Mouse (Mus musculus): ENCODE measurements at regions not wholly inside any gene's neighbourhood (a gene's known extent, or its start where the extent isn't known, plus 50 kb on each side); places are given as distances from the start of the nearest gene placed in this dataset.
"Not testable (repeated sequence)": the region's sequence is repeated elsewhere in the genome, so short reads cannot be mapped to it uniquely, and the experiment has no call there.

- H3K27me3 ChIP-seq (ENCODE audit: control insufficient read depth, insufficient read depth, low read length) = no peaks in the 10 kb centered on the region
- H3K36me3 ChIP-seq (ENCODE audit: control insufficient read depth, insufficient read depth, low read length) = no peaks in the 10 kb centered on the region
- TF ChIP-seq POLR2A (IDR thresholded peaks at IDR 0.05; ENCODE audit: low read depth, low read length) (no peak), CTCF (IDR thresholded peaks at IDR 0.05; ENCODE audit: extremely low read depth, insufficient read depth, insufficient read length, insufficient replicate concordance) (no peak)
- no peaks in the 10 kb centered on the region for H3K4me1 ChIP-seq (ENCODE audit: control insufficient read depth, insufficient read depth, insufficient read length)
- no peak for DNase-seq (ENCODE audit: low read depth in 1 of 2, low spot score in 2 of 2)
- no peak overlapping the region for H3K27ac ChIP-seq (ENCODE audit: insufficient read depth, low read length)
- 58% methylated on average over 7 of the region's 7 CpGs for WGBS
- H3K4me3 ChIP-seq (ENCODE audit: extremely low read depth, insufficient read depth, insufficient read length) = no peak overlapping the region
These were observed 108.3 kb upstream of the Syt13 start for GRCm38 (mm10) chr2:92806481-92807195.

DNA sequence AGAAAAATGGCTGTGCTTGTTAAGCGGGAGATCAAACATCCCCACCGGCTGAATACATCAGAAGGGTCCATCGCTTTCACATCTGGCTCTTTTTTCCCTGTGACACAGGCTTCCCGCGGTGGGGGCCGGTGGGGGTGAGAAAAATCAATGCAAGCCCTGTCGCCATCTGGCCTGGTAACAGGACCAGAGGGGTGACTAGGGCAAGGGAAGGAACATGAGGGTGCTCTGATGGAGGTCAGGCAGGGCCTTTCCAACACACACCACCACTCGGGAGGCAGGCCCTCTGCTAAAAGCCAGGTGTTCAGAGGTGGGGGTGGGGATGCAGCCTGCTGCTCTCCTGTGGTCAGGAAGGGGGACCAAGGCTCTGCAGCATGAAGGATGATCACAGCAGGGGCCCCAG, 107.5 kb upstream of the Syt13 start:
- TF ChIP-seq CTCF (IDR thresholded peaks at IDR 0.05; ENCODE audit: extremely low read depth, insufficient read depth, insufficient read length, insufficient replicate concordance) = no peak
- DNase-seq (ENCODE audit: low read depth in 1 of 2, low spot score in 2 of 2) = no peak
- WGBS = 37% methylated on average over 8 of the region's 8 CpGs

GRCm38 (mm10) chr2:92808121-92808520, 106.8 kb upstream of the Syt13 start:
- 81% methylated on average over 4 of the region's 4 CpGs for WGBS
- no peak for TF ChIP-seq POLR2A (IDR thresholded peaks at IDR 0.05; ENCODE audit: low read depth, low read length)
- TF ChIP-seq CTCF (IDR thresholded peaks at IDR 0.05; ENCODE audit: extremely low read depth, insufficient read depth, insufficient read length, insufficient replicate concordance) = no peak

More for the DNA sequence above, 107.5 kb upstream of the Syt13 start:
- no peak overlapping the region for H3K27ac ChIP-seq (ENCODE audit: insufficient read depth, low read length)
- no peaks in the 10 kb centered on the region for H3K4me1 ChIP-seq (ENCODE audit: control insufficient read depth, insufficient read depth, insufficient read length)
- no peaks in the 10 kb centered on the region for H3K27me3 ChIP-seq (ENCODE audit: control insufficient read depth, insufficient read depth, low read length)
- no peaks in the 10 kb centered on the region for H3K36me3 ChIP-seq (ENCODE audit: control insufficient read depth, insufficient read depth, low read length)
- H3K4me3 ChIP-seq (ENCODE audit: extremely low read depth, insufficient read depth, insufficient read length) = no peak overlapping the region

DNA sequence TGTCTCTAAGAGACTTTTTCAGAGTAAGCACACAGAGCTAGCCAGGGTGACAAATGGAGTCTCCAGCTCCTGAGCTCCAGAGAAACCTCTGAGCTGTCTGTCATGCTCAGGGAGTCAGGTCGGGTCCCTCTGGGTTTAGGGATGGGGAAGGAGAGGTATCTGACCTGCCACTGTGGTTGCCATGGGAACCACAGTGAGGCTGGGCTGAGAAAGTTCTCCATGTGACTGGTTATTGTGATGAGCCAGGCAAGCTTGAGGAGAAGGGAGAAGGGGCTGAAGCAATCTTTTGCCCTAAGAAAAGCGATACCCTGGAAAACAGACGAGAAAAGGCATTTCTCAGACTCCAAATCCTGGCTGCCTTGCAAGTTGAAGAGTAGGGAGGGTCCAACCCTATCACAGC, 105.7 kb upstream of the Syt13 start:
- 56% methylated on average over 3 of the region's 3 CpGs for WGBS
- H3K27me3 ChIP-seq (ENCODE audit: control insufficient read depth, insufficient read depth, low read length) = no peaks in the 10 kb centered on the region

More at GRCm38 (mm10) chr2:92808121-92808520, 106.8 kb upstream of the Syt13 start:
- Histone ChIP-seq H3K4me1 (ENCODE audit: control insufficient read depth, insufficient read depth, insufficient read length) (no peaks in the 10 kb centered on the region), H3K36me3 (ENCODE audit: control insufficient read depth, insufficient read depth, low read length) (no peaks in the 10 kb centered on the region), H3K4me3 (ENCODE audit: extremely low read depth, insufficient read depth, insufficient read length) (no peak overlapping the region), H3K27me3 (ENCODE audit: control insufficient read depth, insufficient read depth, low read length) (no peaks in the 10 kb centered on the region), H3K27ac (ENCODE audit: insufficient read depth, low read length) (no peak overlapping the region)
- no peak for DNase-seq (ENCODE audit: low read depth in 1 of 2, low spot score in 2 of 2)

GRCm38 (mm10) chr2:92809681-92810323, 105.1 kb upstream of the Syt13 start:
- Histone ChIP-seq H3K36me3 (ENCODE audit: control insufficient read depth, insufficient read depth, low read length) (no peaks in the 10 kb centered on the region), H3K27me3 (ENCODE audit: control insufficient read depth, insufficient read depth, low read length) (no peaks in the 10 kb centered on the region), H3K27ac (ENCODE audit: insufficient read depth, low read length) (no peak overlapping the region), H3K4me3 (ENCODE audit: extremely low read depth, insufficient read depth, insufficient read length) (no peak overlapping the region), H3K4me1 (ENCODE audit: control insufficient read depth, insufficient read depth, insufficient read length) (no peaks in the 10 kb centered on the region)
- TF ChIP-seq POLR2A (IDR thresholded peaks at IDR 0.05; ENCODE audit: low read depth, low read length) (no peak), CTCF (IDR thresholded peaks at IDR 0.05; ENCODE audit: extremely low read depth, insufficient read depth, insufficient read length, insufficient replicate concordance) (no peak)
- no peak for DNase-seq (ENCODE audit: low read depth in 1 of 2, low spot score in 2 of 2)
- 30% methylated on average over 4 of the region's 4 CpGs for WGBS

More for the DNA sequence above, 105.7 kb upstream of the Syt13 start:
- Histone ChIP-seq H3K27ac (ENCODE audit: insufficient read depth, low read length) (no peak overlapping the region), H3K4me1 (ENCODE audit: control insufficient read depth, insufficient read depth, insufficient read length) (no peaks in the 10 kb centered on the region), H3K36me3 (ENCODE audit: control insufficient read depth, insufficient read depth, low read length) (no peaks in the 10 kb centered on the region), H3K4me3 (ENCODE audit: extremely low read depth, insufficient read depth, insufficient read length) (no peak overlapping the region)
- TF ChIP-seq CTCF (IDR thresholded peaks at IDR 0.05; ENCODE audit: extremely low read depth, insufficient read depth, insufficient read length, insufficient replicate concordance) (no peak), POLR2A (IDR thresholded peaks at IDR 0.05; ENCODE audit: low read depth, low read length) (no peak)
- DNase-seq (ENCODE audit: low read depth in 1 of 2, low spot score in 2 of 2) = no peak

- not testable (repeated sequence) for DNase-seq (ENCODE audit: low read depth in 1 of 2, low spot score in 2 of 2); H3K36me3 ChIP-seq (ENCODE audit: control insufficient read depth, insufficient read depth, low read length); H3K4me1 ChIP-seq (ENCODE audit: control insufficient read depth, insufficient read depth, insufficient read length); H3K27ac ChIP-seq (ENCODE audit: insufficient read depth, low read length); H3K4me3 ChIP-seq (ENCODE audit: extremely low read depth, insufficient read depth, insufficient read length); H3K27me3 ChIP-seq (ENCODE audit: control insufficient read depth, insufficient read depth, low read length)
- WGBS = 9% methylated on average over 6 of the region's 6 CpGs
These were observed 103.9 kb upstream of the Syt13 start for GRCm38 (mm10) chr2:92810956-92811355.

GRCm38 (mm10) chr2:92813028-92813427, 101.9 kb upstream of the Syt13 start:
- DNase-seq (ENCODE audit: low read depth in 1 of 2, low spot score in 2 of 2) = no peak
- Histone ChIP-seq H3K27ac (ENCODE audit: insufficient read depth, low read length) (no peak overlapping the region), H3K4me3 (ENCODE audit: extremely low read depth, insufficient read depth, insufficient read length) (no peak overlapping the region), H3K4me1 (ENCODE audit: control insufficient read depth, insufficient read depth, insufficient read length) (no peaks in the 10 kb centered on the region), H3K36me3 (ENCODE audit: control insufficient read depth, insufficient read depth, low read length) (no peaks in the 10 kb centered on the region), H3K27me3 (ENCODE audit: control insufficient read depth, insufficient read depth, low read length) (no peaks in the 10 kb centered on the region)
- TF ChIP-seq POLR2A (IDR thresholded peaks at IDR 0.05; ENCODE audit: low read depth, low read length) (no peak), CTCF (IDR thresholded peaks at IDR 0.05; ENCODE audit: extremely low read depth, insufficient read depth, insufficient read length, insufficient replicate concordance) (no peak)
- WGBS = 68% methylated on average over 11 of the region's 11 CpGs
